Mouse (Mus musculus) cerebellum, adult 2 months (tissue): ENCODE results near the gene Pou3f1. TPM values are rescaled to one million over a fixed set of nuclear protein-coding genes. Genes with fewer than 3 reads are reported as not detected.
"Not testable (repeated sequence)": the region's sequence is repeated elsewhere in the genome, so short reads cannot be mapped to it uniquely, and the experiment has no call there.

ENCODE experiments used
- DNase-seq, 2 experiments: peaks; one replicate each; pipeline ENCODE4 v3.0.0; 2021
- H3K27ac ChIP-seq: fragments of 200-500 bp; 2 replicates; pipeline ENCODE4 v1.5.1; 2012; ENCODE audit warnings: low read length, control low read depth, inconsistent platforms; ENCODE audit not compliant: insufficient read depth
- H3K27me3 ChIP-seq: fragments of 200-500 bp; 2 replicates; pipeline ENCODE4 v1.6.1; 2012; ENCODE audit warnings: inconsistent platforms, mild to moderate bottlenecking, low read length, moderate library complexity; ENCODE audit not compliant: control insufficient read depth, insufficient read depth
- H3K4me1 ChIP-seq: fragments of 200-500 bp; 2 replicates; pipeline ENCODE4 v1.6.1; 2011; ENCODE audit warnings: low read length; ENCODE audit not compliant: control insufficient read depth, insufficient read depth
- H3K4me3 ChIP-seq: fragments of 200-500 bp; replicated peaks from 2 replicates; pipeline ENCODE3; 2011; ENCODE audit warnings: mild to moderate bottlenecking, low read depth, low read length, control low read depth; ENCODE audit not compliant: insufficient read depth
- CTCF ChIP-seq: fragments of 200-500 bp; IDR thresholded peaks from 2 replicates; pipeline ENCODE4 v1.5.1; 2011; ENCODE audit warnings: low read depth, mild to moderate bottlenecking, control low read depth, low read length, moderate library complexity, borderline replicate concordance; ENCODE audit not compliant: insufficient read depth
- POLR2A ChIP-seq: fragments of 200-500 bp; IDR thresholded peaks from 2 replicates; pipeline ENCODE4 v1.6.1; 2011; ENCODE audit warnings: low read length, control low read depth, borderline replicate concordance; ENCODE audit not compliant: insufficient read depth
- WGBS: fragments of 180-500 bp; shearing (Covaris S2); methylation state at CpG from one replicate; pipeline ENCODE4 v1.1.7; 2018; 5-methylcytosine and 5-hydroxymethylcytosine counted together
- polyA plus RNA-seq: library from polyadenylated mRNA; depleted of rRNA; stranded (reverse); fragments of >200 nt; gene quantifications from 2 replicates; pipeline ENCODE4 v1.2.3, GENCODE M21; 2012

Pou3f1 gene
- polyA plus RNA-seq, 1 experiment = 3.3 TPM

- Histone ChIP-seq H3K4me1 (peaks cover 7% of the 10 kb centered on the region; the same call in 1 of the 2 replicates), H3K27ac (no peak overlapping the region), H3K4me3 (no peak overlapping the region), H3K27me3 (no peaks in the 10 kb centered on the region)
- TF ChIP-seq POLR2A = no peak
- no peak for TF ChIP-seq CTCF
- WGBS = 16% methylated on average over 2 of the region's 2 CpGs
- DNase-seq = no peak
These were observed 46.8 kb downstream of the Pou3f1 start for GRCm38 (mm10) chr4:124703406-124703805.

DNA sequence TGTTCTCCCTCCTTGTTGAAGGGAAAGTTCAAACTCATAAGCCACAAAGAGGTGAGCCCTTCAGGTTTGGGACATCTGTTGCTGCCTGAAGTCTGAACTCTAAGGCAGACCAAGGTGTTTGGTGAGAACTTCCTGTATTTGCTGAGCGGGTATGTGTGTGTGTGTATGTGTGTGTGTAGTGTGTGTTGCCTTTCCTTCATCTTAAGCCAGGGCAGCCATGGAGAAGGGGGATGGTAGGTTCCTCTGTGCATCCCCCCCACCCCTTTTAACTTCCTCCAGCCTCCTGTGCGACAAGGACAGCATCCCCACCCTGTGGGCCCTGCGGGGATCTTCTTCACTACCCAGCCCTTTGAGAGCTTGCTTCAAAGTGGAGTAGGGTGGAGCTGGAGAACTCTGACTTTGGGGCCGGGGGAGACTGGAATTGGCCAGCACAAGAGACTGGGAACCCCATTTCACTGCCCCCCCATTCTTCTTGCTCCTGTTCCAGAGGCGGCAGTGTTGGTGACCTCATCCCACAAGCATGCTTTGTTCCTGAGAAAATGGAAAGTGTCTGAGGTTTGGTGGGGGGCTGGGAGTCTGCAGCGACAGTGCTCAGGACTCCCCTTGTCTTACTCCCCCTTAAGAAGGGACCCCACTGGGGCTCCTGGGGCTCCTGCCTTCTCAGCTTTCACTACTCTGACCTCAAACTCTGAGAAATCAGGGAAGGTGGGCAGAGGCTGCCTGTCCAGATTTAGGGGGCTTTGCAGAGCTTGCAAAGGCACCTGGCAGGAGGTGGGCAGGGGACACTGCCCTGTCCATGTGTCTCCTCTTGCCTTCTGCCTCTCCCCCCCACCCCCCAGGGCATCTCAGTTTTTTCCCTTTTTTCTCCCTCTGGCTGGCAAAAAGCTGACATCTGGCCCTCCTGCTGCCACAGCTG is 47.5 kb downstream of the Pou3f1 start:
- no peak for DNase-seq
- WGBS = 49% methylated on average over 6 of the region's 6 CpGs
- Histone ChIP-seq H3K27me3 (no peaks in the 10 kb centered on the region), H3K4me3 (no peak overlapping the region), H3K27ac (no peak overlapping the region), H3K4me1 (peaks cover 7% of the 10 kb centered on the region; the same call in 1 of the 2 replicates)
- TF ChIP-seq POLR2A = no peak
- TF ChIP-seq CTCF = no peak

DNA sequence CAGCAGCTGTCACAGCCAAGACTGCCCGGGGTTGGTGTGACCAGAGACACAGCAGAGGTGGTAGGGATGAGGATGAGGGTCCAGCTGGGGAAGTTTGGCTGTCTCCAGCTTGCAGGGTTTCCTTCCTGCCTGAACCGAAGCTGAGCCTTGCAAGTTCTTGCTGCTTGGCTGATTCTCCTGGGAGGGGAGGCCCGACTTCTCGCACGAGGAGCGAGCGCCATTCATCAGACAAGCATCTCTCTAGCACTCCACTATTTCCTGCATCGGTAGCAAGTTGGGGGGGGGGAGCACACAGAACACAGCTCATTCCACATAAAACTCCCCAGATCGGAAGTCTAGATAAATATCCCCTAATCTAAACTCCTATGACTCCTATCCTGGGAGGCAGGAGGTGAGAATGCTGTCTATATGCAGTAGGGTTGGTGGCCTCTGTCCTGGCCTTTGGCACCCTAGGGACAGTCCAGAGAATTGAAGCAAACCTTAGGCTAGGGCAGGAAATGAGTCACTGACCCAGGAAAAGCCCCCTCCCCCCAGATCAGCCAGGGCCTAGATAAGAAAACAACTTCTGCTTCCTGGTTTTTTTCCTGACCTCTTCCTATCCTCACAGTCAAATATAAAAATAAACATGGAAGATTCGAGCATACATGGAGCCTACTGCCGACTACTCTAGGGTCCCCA is 48.3 kb downstream of the Pou3f1 start:
- no peaks in the 10 kb centered on the region for H3K27me3 ChIP-seq
- no peak overlapping the region for H3K4me3 ChIP-seq
- peaks cover 7% of the 10 kb centered on the region; the same call in 1 of the 2 replicates for H3K4me1 ChIP-seq
- DNase-seq = no peak
- no peak overlapping the region for H3K27ac ChIP-seq
- WGBS = 44% methylated on average over 11 of the region's 11 CpGs
- no peak for TF ChIP-seq CTCF

GRCm38 (mm10) chr4:124705661-124706269 is 49.2 kb downstream of the Pou3f1 start:
- TF ChIP-seq POLR2A = no peak
- no peak for TF ChIP-seq CTCF
- no peaks in the 10 kb centered on the region for H3K27me3 ChIP-seq
- WGBS = 83% methylated on average over 23 of the region's 23 CpGs

GRCm38 (mm10) chr4:124707381-124708199 is 51.0 kb downstream of the Pou3f1 start:
- H3K27me3 ChIP-seq, H3K4me1 ChIP-seq, H3K4me3 ChIP-seq, DNase-seq, H3K27ac ChIP-seq: not testable (repeated sequence)
- WGBS = 70% methylated on average over 25 of the region's 25 CpGs

More at GRCm38 (mm10) chr4:124705661-124706269, 49.2 kb downstream of the Pou3f1 start:
- no peak overlapping the region for H3K4me3 ChIP-seq
- DNase-seq = no peak
- no peak overlapping the region for H3K27ac ChIP-seq
- H3K4me1 ChIP-seq = peaks cover 7% of the 10 kb centered on the region; the same call in 1 of the 2 replicates

- not testable (repeated sequence) for H3K4me3 ChIP-seq, DNase-seq, H3K4me1 ChIP-seq, H3K27me3 ChIP-seq, H3K27ac ChIP-seq
- WGBS = 58% methylated on average over 1 of the region's 1 CpGs
These were observed 51.6 kb downstream of the Pou3f1 start for GRCm38 (mm10) chr4:124708200-124708517.

DNA sequence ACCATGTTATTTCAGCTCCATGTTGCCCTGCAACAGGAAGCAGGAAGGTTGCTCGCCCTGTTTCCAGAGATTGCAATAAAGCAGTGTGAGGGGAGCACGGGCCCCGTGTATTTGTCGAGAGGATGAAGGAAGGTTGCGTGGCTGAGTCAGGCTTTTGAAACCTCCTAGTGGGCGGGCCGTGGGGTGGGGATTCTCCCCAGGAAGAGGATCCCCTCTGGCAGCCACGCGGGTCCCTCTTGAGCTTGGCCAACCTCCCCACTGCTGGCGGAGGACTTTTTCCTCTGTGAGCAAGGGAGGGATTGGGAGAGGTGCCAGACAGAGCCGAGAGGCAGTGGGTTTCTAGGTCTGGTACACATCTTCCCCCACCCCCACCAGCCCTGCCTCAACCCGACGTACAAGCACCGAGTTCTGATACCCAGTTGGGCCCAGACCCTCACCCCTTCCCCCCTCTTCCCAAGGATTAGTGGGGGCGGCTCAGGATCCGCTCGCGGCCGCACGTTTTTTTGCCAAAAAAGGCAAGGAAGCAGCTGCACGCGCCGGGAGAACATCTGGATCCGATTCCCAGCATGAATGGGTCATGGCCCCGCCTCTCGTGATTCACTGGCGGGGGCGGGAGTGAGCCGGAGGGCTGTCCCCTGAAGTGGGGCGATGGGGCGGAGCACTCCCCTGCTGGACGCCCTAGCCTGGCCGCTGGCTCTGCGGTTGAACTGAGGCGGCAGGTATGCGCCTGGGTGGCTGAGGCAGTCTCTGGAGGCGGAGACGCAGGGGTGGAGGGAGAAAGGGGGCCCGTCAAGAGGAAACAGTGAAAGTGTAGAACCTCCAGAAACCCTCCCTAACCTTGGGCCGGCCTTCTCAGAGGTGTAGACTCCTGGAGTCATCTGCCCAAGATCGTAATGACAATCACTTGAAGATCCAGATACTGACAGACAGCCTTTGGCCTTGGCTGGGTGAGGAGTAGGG is 52.2 kb downstream of the Pou3f1 start:
- no peak overlapping the region for H3K4me3 ChIP-seq
- H3K27ac ChIP-seq = no peak overlapping the region
- peak in 1 of 2 experiments; percentile 28 for DNase-seq
- no peaks in the 10 kb centered on the region for H3K27me3 ChIP-seq
- H3K4me1 ChIP-seq = no peaks in the 10 kb centered on the region; the same call in 1 of the 2 replicates
- no peak for TF ChIP-seq POLR2A
- WGBS = 7% methylated on average over 41 of the region's 41 CpGs
